Mouse (Mus musculus): Measurements from ENCODE around the gene Slc16a14.

Slc16a14 gene

GRCm38 (mm10) chr1:84864645-84865044, 70.3 kb downstream of the Slc16a14 start:
- DNase-seq: no peak

GRCm38 (mm10) chr1:84861255-84861630, 73.7 kb downstream of the Slc16a14 start:
- no peak for DNase-seq

- no peak for DNase-seq
Observed at GRCm38 (mm10) chr1:84860360-84861254, 74.3 kb downstream of the Slc16a14 start.

DNA sequence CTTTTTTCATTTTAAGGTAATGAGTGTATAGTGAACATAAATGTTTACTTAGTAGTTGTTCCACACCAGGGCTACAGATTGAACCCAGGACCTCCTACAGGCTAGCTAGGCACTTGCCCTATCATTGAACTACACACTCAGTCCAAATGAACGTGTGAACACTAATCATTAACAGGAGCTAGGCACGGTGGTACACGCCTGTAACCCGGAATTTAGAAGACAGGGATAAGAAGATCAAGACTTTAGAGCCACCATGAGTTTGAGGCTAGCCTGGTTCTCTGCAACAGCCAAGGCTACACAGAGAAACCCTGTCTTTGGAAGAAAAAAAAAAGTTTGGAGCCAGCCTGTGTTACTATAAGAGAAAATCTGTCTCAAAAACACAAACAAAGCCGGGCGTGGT, 75.3 kb downstream of the Slc16a14 start:
- no peak for DNase-seq
